Mouse (Mus musculus): ENCODE results near the gene Pigv.

The Pigv gene

DNA sequence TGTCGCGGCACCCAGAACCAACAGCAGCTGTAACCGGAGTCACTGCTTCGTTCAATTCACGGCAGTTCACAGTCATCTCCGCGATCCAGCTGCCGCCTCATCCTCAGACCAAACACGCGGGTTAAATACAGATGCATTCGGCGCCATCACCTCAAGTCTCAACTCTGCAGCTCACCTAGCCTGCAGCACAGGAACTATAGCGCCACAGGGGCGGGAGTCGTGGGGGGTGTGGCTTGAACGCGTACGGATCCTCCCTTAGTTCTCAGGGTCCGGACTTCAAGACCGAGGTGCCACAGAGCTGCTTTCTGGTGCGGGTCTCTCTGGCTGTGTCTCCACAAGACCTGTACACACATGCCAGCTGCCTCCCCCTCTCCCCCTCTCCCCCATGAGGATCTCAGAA is 26.8 kb downstream of the Pigv start:
- in situ Hi-C loops (cut with MboI, MseI), result no loop called here

DNA sequence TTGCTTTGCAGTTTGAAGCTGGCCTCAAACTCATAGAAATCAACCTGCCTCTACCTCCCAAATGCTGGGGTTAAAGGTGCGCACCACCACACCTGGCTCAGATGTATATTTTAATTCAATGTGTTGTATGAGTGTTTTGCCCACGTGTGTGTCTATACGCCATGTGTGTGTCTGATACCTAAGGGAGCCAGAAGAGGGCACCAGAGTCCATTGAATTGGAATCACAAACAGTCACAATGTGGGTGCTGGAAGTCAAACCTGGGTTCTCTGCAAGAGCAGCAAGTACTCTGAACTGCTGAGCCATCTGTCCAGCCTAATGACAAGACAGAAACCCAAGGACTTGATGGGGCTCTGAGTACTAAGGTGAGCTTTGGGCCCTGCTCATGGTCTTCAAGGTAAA is 27.3 kb downstream of the Pigv start:
- in situ Hi-C loops (cut with MboI, MseI), result no loop called here

DNA sequence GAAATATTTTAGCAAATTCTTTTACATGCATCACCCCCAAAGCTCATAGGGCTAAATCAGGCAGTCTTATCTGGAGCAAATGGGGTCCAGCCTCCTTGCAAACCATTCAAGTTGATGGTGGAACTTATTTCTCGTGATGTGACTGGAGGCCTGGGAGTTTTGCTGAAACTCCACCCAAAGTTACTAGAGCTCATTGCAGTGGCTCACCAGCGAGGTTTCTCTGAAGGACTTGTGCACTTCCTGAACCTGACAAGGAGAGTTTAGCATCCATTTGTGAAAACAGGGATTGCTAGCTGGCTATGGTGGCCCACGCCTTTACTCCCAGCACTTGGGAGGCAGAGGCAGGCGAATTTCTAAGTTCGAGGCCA is 38.4 kb downstream of the Pigv start:
- in situ Hi-C loops (cut with MboI, MseI), result no loop called here

DNA sequence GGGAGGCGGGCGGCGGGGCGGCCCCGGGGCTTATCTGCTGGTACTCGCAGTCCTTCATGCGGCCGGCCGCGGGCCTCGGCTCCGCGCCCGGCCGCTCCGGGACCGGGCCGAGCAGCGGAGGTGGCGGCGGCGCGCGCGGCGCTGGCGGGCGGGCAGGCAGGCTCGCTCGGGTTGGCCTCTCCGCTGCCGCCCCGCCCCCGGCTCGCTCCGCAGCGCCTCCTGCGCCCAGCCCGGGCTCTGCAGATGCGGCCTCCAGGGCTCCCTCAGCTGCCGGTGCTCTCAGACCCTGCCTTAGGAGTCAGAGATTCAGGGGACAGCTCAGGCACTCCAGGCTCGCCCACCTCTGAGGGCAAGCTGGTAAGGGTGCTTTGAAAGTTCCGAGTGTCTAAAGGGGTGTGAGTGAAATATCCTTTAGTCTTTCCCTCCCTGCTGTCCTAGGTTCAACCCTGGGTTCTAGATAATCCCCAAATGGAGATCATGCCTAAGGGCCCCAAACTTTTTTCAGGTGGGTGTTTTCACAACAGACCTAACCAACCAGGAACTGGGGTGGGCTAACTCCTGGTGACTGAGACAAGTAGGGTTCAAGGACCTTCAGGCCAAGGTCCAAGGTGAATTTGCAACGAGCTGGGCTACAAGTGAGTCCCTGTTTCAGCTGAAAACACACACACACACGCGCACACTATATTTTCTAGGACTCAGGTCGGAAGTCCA is 39.0 kb downstream of the Pigv start:
- in situ Hi-C loops (cut with MboI, MseI), result no loop called here

DNA sequence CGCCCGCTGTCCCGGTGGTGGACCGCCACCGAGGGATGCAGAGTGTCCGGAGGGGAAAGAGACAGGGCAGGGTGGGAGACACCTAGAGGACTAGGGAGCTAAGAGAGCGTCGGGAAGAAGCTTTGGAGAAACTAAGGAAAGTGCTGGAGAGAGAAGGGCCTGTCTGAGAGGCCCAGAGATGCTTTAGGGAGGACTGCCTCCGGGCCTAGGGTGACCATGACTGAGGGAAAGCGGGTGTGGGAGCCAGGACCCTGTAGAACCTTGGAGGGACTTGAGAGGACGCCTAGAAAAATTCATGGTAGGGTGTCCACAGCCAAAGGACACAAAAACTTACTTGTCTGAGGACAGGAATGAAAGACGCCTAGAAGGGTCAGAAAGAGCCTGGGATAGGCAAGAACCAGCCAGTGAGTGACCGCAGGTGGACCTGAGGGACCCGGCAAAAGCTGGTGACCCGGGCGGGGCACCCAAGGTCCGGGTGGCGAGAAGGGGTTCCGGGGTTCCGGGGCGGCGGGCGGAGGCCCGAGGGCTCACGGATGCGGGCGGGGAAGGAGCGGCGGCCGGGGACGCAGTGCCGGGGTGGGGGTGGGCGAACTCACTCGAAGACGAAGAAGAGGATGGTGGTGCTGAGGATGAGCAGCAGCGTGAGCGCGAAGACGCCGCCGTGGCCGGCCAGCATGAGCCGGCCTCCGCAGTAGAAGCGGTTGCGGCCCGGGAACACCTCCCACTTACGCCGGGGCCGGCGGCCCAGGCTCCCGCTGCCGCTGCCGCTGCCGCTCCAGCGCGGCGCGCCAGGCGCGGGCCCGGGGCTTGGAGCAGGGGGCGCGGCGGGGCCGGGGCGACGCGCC is 39.7 kb downstream of the Pigv start:
- in situ Hi-C loops (cut with MboI, MseI), result no loop called here

DNA sequence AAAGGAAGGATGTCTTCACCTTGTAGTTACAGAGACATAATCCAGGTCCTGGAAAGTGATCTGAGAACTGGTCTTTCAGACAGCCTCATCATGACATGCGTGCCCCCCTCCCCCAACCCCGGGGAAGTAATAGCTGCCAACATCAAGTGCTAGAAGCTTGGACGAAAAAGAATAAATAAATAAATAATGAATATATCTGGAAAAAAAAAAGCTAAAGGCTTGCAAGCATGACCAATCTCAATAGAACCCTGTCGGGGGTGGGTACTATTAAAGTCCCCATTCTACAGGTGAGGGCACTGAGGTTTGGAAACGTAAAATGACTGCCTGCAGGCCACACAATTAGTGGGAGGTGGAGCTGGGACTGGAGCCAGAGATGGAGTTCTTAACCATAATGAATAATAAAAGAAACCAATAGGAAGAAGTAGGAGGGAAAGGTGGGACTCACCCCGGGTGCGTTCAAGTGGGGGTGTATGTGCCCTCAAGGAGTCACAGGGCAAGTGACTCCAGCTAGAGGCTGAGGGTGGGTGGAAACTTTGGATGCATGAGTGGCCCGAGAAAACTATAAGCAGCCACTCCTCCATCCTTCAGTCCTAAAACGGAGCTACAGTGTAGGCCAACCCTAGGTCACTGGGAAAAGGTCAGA is 40.6 kb downstream of the Pigv start:
- in situ Hi-C loops (cut with MboI, MseI), result no loop called here

DNA sequence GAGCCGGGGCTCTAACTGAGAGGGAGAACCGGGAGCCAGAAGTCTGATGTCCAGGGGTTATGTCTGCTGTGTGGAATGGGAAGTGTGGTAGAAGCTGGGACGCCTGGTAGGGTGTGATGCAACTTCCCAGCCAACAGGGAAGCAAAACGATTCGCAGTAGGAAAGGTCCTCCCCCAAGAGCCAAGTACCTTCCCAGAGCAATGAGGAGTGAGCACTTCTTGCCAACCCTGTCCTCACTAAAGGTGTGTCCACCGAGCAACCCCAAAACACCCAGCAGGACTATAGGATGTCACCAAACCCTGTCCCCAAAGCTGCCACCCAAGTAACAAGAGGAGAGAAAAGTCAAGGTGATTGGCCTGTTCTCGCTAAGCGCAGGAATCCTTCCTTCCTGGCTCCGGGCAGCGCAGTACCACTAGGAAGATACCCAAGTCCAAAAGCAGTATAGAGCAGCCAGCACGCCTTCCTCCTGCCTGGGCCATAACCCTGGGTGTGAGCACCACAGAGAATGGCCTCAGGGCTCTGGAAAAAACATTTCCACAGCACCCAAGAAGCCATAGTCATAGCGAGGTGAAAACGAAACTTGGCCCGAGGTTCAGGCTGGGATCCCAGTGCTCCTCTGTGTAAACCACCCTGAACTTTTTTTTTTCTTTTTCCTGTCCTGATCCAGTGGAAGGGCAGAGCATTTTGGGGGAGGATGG is 41.2 kb downstream of the Pigv start:
- in situ Hi-C loops (cut with MboI, MseI), result no loop called here

DNA sequence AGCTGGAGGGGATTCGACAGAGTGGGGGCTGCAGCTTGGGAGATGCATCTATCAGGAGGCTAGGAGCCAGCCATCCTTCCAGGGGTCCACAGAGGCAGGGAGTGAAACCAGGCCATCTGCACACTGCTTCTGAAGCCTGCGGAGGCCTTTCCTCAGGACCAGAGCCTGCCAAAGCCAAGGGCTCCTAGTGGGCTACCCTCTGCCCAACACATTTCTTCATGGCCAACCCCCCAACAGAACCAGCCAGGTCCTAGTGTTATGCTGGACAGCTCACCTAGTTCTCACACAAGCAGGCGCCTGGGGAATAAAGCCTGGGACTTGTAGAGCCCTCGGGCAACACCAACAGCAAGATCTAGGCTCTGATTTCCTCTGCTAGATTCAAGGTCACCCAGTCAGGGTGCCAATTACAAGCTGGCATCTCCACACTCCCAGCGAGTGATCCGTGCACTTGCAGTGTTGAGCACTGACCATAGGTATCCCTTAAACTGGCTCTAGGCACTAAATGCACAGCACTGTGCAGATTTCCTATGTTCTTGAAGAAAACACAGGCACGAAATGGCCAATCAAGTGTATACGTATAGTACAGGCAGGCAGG is 42.0 kb downstream of the Pigv start:
- in situ Hi-C loops (cut with MboI, MseI), result no loop called here

DNA sequence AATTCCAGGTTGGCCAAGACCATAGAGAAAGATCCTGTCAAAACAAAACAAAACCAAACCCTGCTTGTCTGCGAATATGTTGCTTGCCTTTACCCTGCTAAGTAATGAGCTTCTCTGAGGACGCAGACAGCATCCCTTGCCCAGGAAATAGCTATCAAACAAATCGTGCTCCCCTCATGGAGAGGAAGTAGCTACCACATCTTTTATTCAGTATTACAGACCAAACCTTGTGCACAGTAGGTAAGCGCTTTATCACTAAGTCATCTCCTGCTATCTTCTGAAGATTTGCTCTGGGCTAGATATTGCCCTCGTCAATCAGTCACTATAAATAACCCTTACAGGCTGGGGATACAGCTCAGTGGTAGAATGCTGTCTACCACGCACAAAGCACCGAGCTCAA is 43.3 kb downstream of the Pigv start:
- in situ Hi-C loops (cut with MboI, MseI), result no loop called here

DNA sequence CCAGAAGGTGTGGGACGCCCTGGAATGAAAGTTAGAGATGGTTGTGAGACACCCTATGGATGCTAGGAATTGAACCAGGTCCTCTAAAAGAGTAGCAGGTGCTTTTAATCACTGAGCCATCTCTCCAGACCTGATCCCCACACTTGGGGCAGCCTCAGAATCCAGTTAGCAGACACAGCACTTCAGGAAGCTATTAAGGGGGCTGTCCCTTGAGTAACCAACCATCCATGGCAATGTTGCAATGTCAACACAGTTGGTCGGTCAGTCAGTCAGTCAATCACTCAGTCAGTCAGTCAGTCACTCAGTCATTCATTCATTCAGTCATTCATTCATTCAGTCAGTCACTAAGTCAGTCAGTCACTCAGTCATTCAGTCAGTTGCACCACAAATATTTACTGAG is 43.9 kb downstream of the Pigv start:
- in situ Hi-C loops (cut with MboI, MseI), result no loop called here

DNA sequence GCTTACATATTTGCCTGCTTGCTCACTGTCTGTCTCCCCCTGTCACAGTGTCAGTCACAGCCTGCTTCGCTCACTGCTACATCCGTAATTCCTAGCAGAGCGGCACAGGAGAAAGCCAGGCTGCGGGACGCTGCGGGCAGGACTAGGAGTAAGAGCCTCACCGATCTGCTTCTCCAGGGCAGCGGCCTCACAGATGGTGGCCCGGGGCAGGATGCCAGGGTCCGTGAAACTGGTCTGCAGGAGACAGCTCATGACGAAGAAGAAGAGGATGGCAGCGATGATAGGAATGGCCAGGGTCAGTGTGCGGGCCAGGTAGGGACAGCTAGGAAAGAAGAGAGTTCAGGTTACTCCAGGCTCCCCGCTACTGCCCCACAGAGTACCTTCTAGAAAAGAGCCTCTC is 45.4 kb downstream of the Pigv start:
- in situ Hi-C loops (cut with MboI, MseI), result no loop called here

DNA sequence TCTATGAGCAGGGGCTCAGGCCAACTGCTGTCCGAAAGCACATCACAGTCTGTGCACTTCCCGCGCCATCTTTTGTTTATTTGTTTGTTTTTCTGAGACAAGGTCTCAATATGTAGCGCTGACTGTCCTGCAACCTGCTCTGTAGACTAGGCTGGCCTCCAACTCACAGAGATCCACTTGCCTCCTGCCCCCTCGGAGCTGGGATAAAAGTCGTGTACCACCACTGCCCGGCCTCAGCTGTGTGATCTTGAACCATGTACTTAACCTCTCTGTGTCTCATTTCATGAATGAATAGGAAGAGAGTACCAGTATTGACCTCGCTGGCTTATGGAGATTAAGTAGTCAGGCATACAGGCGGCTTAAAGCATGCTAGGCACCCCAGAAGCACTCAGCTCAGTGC is 45.8 kb downstream of the Pigv start:
- in situ Hi-C loops (cut with MboI, MseI), result no loop called here

DNA sequence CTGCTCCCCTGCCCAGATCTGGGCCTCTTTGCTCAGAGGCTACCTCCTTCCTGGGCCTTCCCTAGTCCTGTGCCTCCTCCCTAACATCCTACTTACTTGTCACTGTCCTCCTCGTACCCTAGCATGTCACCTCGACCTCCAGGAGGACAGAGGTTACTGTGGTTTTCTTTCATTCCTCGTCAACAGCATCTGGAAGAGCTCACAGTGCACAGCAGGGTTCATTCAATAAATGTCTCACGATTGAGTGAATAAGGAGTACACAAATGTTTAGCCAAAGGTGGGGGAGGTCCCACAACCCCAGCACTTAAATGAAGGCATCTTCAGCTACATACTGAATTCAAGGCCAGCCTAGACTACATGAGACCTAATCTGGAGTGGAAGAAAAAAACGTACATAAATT is 46.2 kb downstream of the Pigv start:
- in situ Hi-C loops (cut with MboI, MseI), result no loop called here

DNA sequence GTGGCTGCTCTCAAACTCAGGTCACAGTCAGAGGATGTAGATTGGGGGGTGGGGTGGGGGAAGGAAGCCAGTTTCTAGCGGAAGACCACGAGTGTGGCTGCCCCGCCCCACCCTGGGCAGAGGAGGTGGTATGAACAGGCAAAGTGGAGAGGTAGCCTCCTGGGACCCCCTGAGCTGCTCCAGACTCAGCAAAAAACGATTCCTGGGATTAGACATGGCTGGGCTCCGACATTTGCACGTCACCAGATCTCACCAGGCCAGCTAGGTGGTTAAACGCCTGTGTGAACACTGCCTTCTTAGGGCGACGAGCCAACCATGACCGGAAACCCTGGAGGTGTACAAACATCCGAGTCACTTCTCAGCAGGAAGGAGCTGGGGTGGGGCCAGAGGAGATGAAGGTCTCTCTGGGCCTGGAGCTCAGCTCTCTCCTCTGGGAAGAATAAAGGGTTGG is 46.8 kb downstream of the Pigv start:
- in situ Hi-C loops (cut with MboI, MseI), result no loop called here

DNA sequence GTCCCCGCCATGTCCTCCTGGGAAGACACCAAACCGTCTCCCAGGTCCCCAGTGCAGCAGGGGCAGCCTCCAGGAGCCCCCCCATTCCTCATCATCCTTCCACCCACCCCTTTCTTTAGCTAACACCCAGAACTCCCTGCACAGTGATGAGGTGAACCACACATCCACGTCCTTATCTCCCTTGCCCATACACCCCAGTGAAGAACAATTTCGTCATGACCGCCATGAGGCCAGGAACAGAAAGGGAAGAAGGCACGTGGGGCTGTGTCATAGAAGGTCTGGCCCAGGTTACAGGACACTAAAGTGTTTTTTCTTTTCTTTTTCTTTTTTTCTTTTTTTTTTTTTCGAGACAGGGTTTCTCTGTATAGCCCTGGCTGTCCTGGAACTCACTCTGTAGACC is 47.6 kb downstream of the Pigv start:
- in situ Hi-C loops (cut with MboI, MseI), result no loop called here

DNA sequence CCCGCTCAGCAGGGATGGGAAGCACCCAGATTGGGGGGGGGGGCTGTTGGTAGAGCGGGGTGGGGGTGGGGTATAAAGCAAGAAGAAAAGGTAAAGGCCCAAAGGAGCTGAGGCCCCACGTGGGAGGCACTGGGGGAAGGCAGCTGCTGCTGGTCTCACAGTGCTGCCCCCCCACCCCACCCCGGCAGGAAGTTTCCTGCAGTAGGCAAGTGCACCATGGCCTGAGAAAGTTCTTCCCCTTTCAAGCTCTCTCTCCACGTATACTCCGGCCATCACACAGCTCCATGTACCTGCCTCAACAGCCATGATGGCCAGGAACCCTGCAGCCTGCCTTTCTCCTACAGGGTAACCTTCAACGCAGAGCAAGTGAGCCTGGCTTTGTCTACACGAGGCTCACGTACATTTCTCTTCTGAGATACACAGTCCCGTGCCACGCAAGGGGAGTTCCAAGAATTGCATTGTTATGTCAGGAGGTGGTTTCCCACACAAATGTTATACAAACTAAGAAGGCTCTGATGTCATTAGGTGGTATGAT is 50.2 kb downstream of the Pigv start:
- in situ Hi-C loops (cut with MboI, MseI), result no loop called here

DNA sequence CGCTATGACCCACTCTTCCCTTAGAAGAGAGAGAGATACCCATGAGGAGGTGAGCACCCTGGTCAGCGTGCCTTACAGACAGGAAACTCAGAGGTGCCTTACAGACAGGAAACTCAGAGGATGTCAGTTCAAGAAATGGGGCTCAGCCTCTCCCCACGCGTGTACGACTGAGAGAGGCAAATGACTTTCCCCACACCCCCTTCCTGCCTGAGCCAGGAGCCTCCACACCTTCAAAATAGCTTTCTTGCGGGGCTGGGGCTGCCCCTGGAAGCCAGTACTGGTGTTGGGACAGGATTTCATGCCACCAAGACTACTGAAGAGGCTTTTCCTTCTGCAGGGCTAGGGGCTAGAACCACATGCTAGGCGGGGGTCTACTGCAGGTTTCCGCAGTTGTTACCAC is 51.8 kb downstream of the Pigv start:
- in situ Hi-C loops (cut with MboI, MseI), result no loop called here

DNA sequence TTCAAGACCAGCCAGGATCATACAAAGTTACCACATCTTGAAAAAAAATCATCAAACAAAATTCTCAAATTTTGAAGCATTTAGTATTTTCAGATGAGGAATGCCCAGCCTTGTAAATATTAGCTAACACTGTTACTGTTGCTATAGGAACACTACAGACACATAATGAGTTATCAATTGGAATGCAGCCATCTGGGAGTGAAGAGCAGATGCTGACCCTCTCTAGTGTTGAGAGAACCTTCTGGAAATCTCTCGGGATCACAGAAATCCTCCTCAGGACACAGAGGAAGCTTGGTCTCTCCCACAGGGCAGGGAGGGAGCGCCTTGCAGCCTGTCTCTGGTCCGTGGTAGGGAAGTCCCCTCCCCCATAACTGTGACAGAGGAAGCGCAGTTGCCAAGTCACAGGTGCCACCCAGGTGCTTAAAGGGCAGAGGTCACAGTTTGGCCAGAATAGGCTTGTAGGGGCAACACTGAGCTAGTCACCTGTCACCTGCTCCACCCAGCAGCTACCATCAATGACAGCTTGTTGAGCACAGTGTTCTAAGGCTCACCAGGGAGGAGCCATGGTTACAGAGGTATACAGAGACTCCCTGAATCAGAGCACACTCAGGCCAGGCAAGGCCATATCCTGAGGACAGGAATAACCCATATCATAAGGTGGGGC is 52.8 kb downstream of the Pigv start:
- in situ Hi-C loops (cut with MboI, MseI), result no loop called here

DNA sequence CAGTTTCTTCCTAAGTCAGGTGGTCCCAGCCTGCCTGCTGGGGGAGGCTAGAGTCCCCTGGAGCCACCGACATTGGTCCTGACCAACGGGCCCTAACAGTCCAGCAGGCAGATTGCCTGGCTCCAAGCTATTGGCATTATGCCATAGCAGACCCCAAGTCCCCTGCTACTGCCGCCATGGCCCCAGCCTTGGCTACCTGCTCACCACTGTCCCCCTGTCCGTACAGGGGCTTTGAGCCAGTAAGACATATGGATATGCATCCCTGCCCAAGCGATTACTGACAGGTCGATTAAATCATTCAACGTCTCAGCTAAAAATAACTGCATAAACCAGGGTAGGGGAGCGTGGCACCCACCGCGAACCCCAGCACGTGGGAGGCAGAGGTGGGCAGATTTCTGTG is 54.5 kb downstream of the Pigv start:
- in situ Hi-C loops (cut with MboI, MseI), result no loop called here

DNA sequence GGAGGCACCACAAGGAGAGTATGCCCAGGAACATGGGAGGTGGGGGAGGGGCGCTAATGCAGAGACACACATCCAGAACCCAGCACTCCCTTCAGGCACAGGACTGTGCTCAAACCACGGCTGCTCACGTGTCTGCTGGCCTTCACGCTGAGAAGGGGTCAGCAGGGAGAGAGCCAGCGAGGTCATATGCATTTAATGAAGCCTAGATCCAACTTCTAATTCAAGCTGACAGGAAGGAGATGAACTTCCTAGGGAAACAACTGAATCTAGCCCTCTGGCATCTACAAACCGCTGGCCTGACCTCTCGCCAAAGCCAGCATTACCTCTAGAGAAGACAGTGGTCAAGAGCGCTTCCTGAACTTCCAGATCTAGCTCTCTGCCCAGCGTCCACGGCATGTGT is 57.0 kb downstream of the Pigv start:
- in situ Hi-C loops (cut with MboI, MseI), result no loop called here

DNA sequence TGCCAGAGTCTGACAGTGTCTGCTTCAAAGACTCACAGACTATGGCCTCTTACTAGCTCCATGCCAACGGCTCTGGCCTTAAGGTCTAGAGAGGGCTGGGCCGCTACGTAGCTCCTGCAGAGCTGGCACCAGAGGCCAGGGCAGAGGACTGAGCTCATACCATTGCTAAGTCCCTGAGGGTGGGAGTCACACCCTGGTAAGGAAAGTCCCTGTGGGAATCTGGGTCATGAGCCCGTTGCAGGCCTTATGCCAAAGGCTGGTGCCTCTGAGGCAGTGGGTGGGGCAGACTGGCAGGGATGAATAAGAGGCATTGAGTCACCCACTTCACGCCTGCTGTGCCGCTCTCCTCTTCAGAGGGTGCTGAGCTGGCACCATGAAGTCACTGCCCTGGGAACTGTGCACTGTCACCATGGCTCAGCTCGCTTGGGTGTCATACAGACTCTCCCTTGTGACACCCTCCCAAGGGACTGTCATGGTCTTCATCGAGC is 58.1 kb downstream of the Pigv start:
- in situ Hi-C loops (cut with MboI, MseI), result no loop called here

All from T-helper 2 cell (primary cell).